Mouse (Mus musculus) thymus, adult 18-20 months (tissue): ENCODE measurements around the gene Nr5a1.

Source experiments
- DNase-seq, 2 experiments: peaks; one replicate each; pipeline ENCODE4 v3.0.0; 2022; ENCODE audit warnings: mixed read lengths in 2 of 2

Nr5a1 gene

DNA sequence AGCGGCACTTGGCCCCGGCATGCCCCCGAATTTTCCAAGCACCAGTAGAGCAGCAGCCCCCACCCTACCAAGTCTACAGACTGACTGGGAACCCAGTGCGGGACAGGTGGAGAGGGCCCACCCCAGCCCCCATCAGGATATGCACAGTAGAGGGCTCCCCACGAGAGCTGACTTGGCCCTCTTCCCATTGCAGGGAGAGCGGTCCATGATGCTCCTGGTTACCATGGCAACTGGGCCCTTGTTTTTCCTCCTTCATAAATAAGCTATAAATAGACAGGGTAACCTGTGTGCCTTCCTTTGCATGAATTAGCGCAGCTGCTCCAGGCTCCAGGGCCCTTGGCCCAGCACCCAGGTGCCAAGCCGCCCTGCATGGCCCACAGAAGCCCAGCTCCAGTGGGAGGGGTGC is 67.1 kb downstream of the Nr5a1 start:
- DNase-seq: no peak

DNA sequence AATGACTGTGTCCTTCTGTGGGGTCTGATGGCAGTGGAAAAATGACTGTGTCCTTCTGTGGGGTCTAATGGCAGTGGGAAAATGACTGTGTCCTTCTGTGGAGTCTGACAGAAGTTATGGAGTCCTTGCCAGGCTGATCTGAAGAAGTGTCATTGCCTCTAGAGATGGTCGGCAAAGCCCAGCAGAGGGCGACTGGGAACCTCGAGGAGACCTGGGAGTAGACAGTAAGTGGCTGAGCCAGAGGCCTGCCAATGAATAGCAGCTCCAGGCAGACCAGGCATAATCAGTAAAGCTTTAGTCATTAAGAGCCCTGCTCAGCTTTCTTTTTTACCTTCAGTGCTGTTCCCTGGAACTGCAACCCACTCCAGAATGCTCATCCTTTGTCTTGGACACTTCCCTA is 68.4 kb downstream of the Nr5a1 start:
- peak in 1 of 2 experiments; percentile 28 for DNase-seq

DNA sequence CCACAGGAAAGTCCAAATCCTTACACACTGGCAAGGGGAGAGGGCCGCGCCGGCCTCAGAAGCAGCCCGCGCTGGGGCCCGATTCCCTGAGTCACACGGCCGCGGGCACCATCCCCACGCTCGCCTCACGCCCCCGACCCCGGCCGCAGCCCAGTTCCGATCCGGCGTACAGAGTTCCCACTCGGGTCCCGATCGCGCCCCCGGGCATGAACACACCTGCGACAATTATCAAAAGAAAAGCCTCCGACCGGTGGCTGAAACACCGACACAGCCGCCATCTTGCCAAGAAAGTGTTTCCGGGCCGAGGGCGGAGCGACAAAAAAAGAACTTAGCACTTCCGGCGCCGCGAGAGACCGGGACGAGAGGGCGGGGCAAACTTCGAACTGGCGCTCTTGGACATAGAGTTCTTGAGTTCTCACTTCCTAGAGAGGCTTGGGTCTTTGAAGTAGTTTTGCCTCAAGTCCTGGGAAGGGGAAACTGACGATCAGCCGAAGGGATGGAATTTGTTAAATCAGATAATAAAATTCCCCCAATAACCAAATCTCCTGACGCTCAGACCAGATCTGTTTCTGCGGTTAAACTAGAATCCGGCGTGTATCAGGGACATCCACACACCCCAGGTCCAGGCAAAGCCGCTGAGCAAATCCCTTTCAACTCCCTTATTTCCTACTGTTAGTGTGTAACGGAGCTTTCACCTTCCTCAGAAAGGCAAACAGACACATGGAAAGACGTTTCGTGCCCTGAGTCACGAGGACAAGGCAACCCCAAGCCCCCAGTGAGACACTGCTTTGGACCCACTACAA is 70.5 kb downstream of the Nr5a1 start, which contains the start of gene Psmb7:
TSS of gene Psmb7 (minus strand) at position 463 of the 803 bp plus-strand sequence.
- DNase-seq: peak; percentile 78 to 82
